Mouse (Mus musculus): ENCODE data around the gene Pdzk1. TPM values are rescaled to one million over a fixed set of nuclear protein-coding genes. Genes with fewer than 3 reads are reported as not detected.

The Pdzk1 gene
- polyA plus RNA-seq, 1 experiment, result not detected

DNA sequence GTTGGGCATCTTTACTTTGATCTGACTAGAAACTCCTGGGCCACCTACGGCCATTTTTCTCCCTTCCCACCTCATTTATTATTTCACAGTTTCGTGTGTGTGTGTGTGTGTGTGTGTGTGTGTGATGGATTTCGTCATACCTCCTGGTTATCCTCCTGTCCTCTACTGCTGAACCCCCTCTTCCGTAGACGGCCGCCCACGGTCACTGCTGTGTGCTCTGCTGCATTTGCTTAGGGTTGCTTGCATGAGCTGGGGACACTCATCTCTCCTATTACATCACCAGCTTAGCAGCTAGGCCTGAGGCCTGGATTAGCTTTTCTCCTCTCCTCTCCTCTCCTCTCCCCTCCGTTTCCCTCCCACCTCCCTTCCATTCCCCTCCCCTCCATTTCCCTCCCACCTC is 19.4 kb downstream of the Pdzk1 start:
- Histone ChIP-seq H3K79me3 (ENCODE audit: low read depth) (no peaks in the 10 kb centered on the region), H3K4me3 (ENCODE audit: insufficient read depth, poor library complexity, severe bottlenecking) (no peak overlapping the region), H3K79me2 (ENCODE audit: control insufficient read depth, insufficient read depth) (no peaks in the 10 kb centered on the region), H3K36me3 (ENCODE audit: control insufficient read depth, insufficient read depth) (no peaks in the 10 kb centered on the region), H3K27me3 (ENCODE audit: control insufficient read depth, insufficient read depth, insufficient read length) (no peaks in the 10 kb centered on the region), H3ac (ENCODE audit: control insufficient read depth, insufficient read length, low read depth) (no peak overlapping the region)
- TF ChIP-seq MYOD1 (IDR thresholded peaks at IDR 0.05; ENCODE audit: control insufficient read depth, insufficient read length, low read depth), result no peak
- TF ChIP-seq FOSL1 (IDR thresholded peaks at IDR 0.05; ENCODE audit: insufficient read depth, low read length, poor library complexity, severe bottlenecking), result no peak
- no peak for TF ChIP-seq MAX (IDR thresholded peaks at IDR 0.05)
- TF ChIP-seq USF1 (IDR thresholded peaks at IDR 0.05; ENCODE audit: low read depth), result no peak
- TF ChIP-seq CEBPB (IDR thresholded peaks at IDR 0.05; ENCODE audit: low read depth), result no peak
- TF ChIP-seq MYOG (IDR thresholded peaks at IDR 0.05; ENCODE audit: control insufficient read depth, extremely low read depth, insufficient read length), result no peak
- no peak for TF ChIP-seq CTCF (IDR thresholded peaks at IDR 0.05; ENCODE audit: control insufficient read depth, insufficient read depth, insufficient read length)

DNA sequence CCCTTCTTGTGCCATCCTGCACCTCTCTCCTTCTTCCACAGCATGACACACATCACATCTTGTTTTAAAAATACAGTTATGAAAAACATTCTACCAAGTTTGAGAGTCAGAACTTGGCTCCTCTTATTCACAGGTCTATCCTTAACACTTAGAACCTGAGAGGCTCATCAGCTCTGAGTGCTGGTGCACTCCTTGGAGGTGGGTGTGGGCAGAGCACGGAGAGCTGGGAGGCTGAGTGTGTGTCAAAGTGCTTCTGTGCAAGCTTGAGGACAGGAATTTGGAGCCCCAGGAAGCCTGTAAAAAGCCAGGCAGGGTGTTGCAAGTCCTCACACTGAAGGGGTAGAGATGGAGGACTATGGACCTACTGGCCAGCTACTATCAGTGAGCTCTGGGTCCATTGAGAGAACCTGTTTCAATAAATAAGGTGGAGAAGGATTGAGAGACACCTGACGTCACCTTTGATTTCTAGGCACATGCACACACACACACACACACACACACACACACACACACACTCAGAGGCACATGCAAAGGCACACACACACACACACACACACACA is 20.2 kb downstream of the Pdzk1 start:
- H3K4me3 ChIP-seq (ENCODE audit: insufficient read depth, poor library complexity, severe bottlenecking), result no peak overlapping the region
- H3K27me3 ChIP-seq (ENCODE audit: control insufficient read depth, insufficient read depth, insufficient read length), result no peaks in the 10 kb centered on the region
- H3K79me2 ChIP-seq (ENCODE audit: control insufficient read depth, insufficient read depth), result no peaks in the 10 kb centered on the region
- no peak overlapping the region for H3ac ChIP-seq (ENCODE audit: control insufficient read depth, insufficient read length, low read depth)
- no peak for TF ChIP-seq FOSL1 (IDR thresholded peaks at IDR 0.05; ENCODE audit: insufficient read depth, low read length, poor library complexity, severe bottlenecking)
- TF ChIP-seq USF1 (IDR thresholded peaks at IDR 0.05; ENCODE audit: low read depth), result no peak
- TF ChIP-seq MAX (IDR thresholded peaks at IDR 0.05), result no peak
- no peak for TF ChIP-seq CEBPB (IDR thresholded peaks at IDR 0.05; ENCODE audit: low read depth)
- no peak for TF ChIP-seq CTCF (IDR thresholded peaks at IDR 0.05; ENCODE audit: control insufficient read depth, insufficient read depth, insufficient read length)
- TF ChIP-seq MYOG (IDR thresholded peaks at IDR 0.05; ENCODE audit: control insufficient read depth, extremely low read depth, insufficient read length), result no peak
- TF ChIP-seq MYOD1 (IDR thresholded peaks at IDR 0.05; ENCODE audit: control insufficient read depth, insufficient read length, low read depth), result no peak
- no peaks in the 10 kb centered on the region for H3K79me3 ChIP-seq (ENCODE audit: low read depth)
- H3K36me3 ChIP-seq (ENCODE audit: control insufficient read depth, insufficient read depth), result no peaks in the 10 kb centered on the region

DNA sequence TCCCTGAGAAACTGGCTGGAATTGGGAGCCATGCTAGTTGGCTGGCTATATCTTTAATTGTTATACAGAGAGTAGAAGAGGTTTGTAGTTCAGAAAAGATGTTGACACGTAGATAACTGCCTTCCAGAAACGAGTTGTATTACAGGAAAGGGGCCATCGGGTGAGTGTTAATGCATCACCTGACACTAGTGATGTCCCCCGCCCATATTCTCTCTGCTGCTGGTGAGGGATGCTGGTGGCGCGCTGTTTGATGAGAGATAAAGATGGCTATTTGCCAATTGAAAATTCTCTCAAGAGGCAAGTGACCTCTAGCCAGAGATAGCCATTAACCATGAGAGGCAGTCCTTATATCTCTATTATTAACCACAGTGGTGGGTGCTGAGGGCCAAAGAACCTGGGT is 23.5 kb downstream of the Pdzk1 start:
- TF ChIP-seq MAX (IDR thresholded peaks at IDR 0.05) (no peak), USF1 (IDR thresholded peaks at IDR 0.05; ENCODE audit: low read depth) (no peak), FOSL1 (IDR thresholded peaks at IDR 0.05; ENCODE audit: insufficient read depth, low read length, poor library complexity, severe bottlenecking) (no peak), MYOD1 (IDR thresholded peaks at IDR 0.05; ENCODE audit: control insufficient read depth, insufficient read length, low read depth) (no peak), CEBPB (IDR thresholded peaks at IDR 0.05; ENCODE audit: low read depth) (no peak), MYOG (IDR thresholded peaks at IDR 0.05; ENCODE audit: control insufficient read depth, extremely low read depth, insufficient read length) (no peak), CTCF (IDR thresholded peaks at IDR 0.05; ENCODE audit: control insufficient read depth, insufficient read depth, insufficient read length) (no peak)
- H3K36me3 ChIP-seq (ENCODE audit: control insufficient read depth, insufficient read depth), result no peaks in the 10 kb centered on the region
- no peaks in the 10 kb centered on the region for H3K79me2 ChIP-seq (ENCODE audit: control insufficient read depth, insufficient read depth)
- no peaks in the 10 kb centered on the region for H3K27me3 ChIP-seq (ENCODE audit: control insufficient read depth, insufficient read depth, insufficient read length)
- H3K79me3 ChIP-seq (ENCODE audit: low read depth), result no peaks in the 10 kb centered on the region
- H3ac ChIP-seq (ENCODE audit: control insufficient read depth, insufficient read length, low read depth), result no peak overlapping the region
- no peak overlapping the region for H3K4me3 ChIP-seq (ENCODE audit: insufficient read depth, poor library complexity, severe bottlenecking)

GRCm38 (mm10) chr3:96854376-96854775 is 25.3 kb downstream of the Pdzk1 start:
- H3ac ChIP-seq (ENCODE audit: control insufficient read depth, insufficient read length, low read depth), result no peak overlapping the region
- H3K36me3 ChIP-seq (ENCODE audit: control insufficient read depth, insufficient read depth), result no peaks in the 10 kb centered on the region

DNA sequence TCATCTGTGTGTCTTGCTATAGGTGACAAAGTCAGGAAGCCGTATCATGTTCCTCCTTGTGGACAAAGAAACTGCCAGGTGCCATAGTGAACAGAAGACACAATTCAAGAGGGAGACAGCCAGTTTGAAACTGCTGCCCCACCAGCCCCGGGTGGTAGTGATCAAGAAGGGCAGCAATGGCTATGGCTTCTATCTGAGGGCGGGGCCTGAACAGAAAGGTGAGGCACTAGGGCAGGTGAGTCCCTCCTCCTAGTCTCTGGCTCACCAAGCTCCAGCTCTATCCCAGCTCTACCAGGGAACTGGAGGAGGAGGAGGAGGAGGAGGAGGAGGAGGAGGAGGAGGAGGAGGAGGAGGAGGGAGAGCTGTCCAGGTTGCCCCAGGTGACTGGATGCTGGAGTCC is 26.7 kb downstream of the Pdzk1 start:
- Histone ChIP-seq H3K79me2 (ENCODE audit: control insufficient read depth, insufficient read depth) (no peaks in the 10 kb centered on the region), H3K27me3 (ENCODE audit: control insufficient read depth, insufficient read depth, insufficient read length) (no peaks in the 10 kb centered on the region), H3K4me3 (ENCODE audit: insufficient read depth, poor library complexity, severe bottlenecking) (no peak overlapping the region), H3K36me3 (ENCODE audit: control insufficient read depth, insufficient read depth) (no peaks in the 10 kb centered on the region), H3K79me3 (ENCODE audit: low read depth) (no peaks in the 10 kb centered on the region), H3ac (ENCODE audit: control insufficient read depth, insufficient read length, low read depth) (no peak overlapping the region)
- no peak for TF ChIP-seq CTCF (IDR thresholded peaks at IDR 0.05; ENCODE audit: control insufficient read depth, insufficient read depth, insufficient read length)
- TF ChIP-seq CEBPB (IDR thresholded peaks at IDR 0.05; ENCODE audit: low read depth), result no peak
- TF ChIP-seq MAX (IDR thresholded peaks at IDR 0.05), result no peak
- TF ChIP-seq USF1 (IDR thresholded peaks at IDR 0.05; ENCODE audit: low read depth), result no peak
- no peak for TF ChIP-seq FOSL1 (IDR thresholded peaks at IDR 0.05; ENCODE audit: insufficient read depth, low read length, poor library complexity, severe bottlenecking)
- TF ChIP-seq MYOG (IDR thresholded peaks at IDR 0.05; ENCODE audit: control insufficient read depth, extremely low read depth, insufficient read length), result no peak
- TF ChIP-seq MYOD1 (IDR thresholded peaks at IDR 0.05; ENCODE audit: control insufficient read depth, insufficient read length, low read depth), result no peak

More at GRCm38 (mm10) chr3:96854376-96854775, 25.3 kb downstream of the Pdzk1 start:
- Histone ChIP-seq H3K79me2 (ENCODE audit: control insufficient read depth, insufficient read depth) (no peaks in the 10 kb centered on the region), H3K4me3 (ENCODE audit: insufficient read depth, poor library complexity, severe bottlenecking) (no peak overlapping the region), H3K27me3 (ENCODE audit: control insufficient read depth, insufficient read depth, insufficient read length) (no peaks in the 10 kb centered on the region), H3K79me3 (ENCODE audit: low read depth) (no peaks in the 10 kb centered on the region)
- TF ChIP-seq CTCF (IDR thresholded peaks at IDR 0.05; ENCODE audit: control insufficient read depth, insufficient read depth, insufficient read length) (no peak), MYOG (IDR thresholded peaks at IDR 0.05; ENCODE audit: control insufficient read depth, extremely low read depth, insufficient read length) (no peak), MAX (IDR thresholded peaks at IDR 0.05) (no peak), MYOD1 (IDR thresholded peaks at IDR 0.05; ENCODE audit: control insufficient read depth, insufficient read length, low read depth) (no peak), USF1 (IDR thresholded peaks at IDR 0.05; ENCODE audit: low read depth) (no peak), FOSL1 (IDR thresholded peaks at IDR 0.05; ENCODE audit: insufficient read depth, low read length, poor library complexity, severe bottlenecking) (no peak), CEBPB (IDR thresholded peaks at IDR 0.05; ENCODE audit: low read depth) (no peak)
